Mouse (Mus musculus): ENCODE measurements around the gene Arhgap21. TPM values are rescaled to one million over a fixed set of nuclear protein-coding genes. Genes with fewer than 3 reads are reported as not detected.
"Not testable (repeated sequence)": the region's sequence is repeated elsewhere in the genome, so short reads cannot be mapped to it uniquely, and the experiment has no call there.

Arhgap21 gene
- total RNA-seq, 2 experiments from 2014 or later, result 26.8 to 33.7 TPM

DNA sequence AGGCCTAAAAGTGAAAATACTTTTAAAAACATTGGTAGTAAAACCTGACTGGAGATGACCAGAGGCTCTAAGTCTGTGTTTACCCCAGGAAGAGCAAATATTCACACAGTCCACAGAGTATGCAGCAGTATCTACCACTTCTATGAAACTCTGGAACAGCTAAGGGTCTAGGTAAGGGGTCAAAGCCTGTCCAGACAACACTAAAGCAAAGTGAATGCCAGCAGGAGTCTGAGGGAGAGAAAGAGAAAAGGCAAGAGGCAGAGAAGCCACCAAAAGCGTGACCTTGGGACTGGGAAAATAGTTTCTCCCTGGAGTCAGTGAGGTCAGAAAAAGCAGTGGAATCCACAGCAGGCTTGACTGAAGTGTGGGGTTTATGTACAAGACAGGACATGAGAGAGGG, 21.6 kb downstream of the Arhgap21 start:
- intact Hi-C loops (cut with DNase I; ENCODE audit: low total_unique reads), result no loop called here
- no peak for DNase-seq

DNA sequence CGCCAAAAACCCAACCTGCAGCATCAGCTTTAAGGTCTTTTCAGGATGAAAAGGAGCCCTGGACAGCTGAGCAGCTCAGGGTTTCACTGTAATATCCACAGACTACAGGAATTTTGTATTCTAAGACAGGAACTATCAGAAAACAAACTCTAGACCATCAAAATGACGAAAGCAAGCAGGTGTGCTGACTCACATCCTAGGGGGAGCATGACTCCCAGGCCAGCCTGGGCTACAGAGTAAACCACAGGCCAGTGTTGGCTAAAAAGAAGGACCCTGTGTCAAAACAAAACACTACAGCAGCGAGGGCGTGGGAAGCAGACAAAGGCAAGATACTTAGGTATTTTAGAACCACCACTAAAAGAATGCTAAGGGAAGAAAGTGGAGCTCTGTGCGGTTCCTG, 23.1 kb downstream of the Arhgap21 start:
- DNase-seq, result no peak
- intact Hi-C loops (cut with DNase I; ENCODE audit: low total_unique reads), result no loop called here

GRCm38 (mm10) chr2:20943730-20944454, 24.8 kb downstream of the Arhgap21 start:
- intact Hi-C loops (cut with DNase I; ENCODE audit: low total_unique reads), result no loop called here
- DNase-seq, result no peak

DNA sequence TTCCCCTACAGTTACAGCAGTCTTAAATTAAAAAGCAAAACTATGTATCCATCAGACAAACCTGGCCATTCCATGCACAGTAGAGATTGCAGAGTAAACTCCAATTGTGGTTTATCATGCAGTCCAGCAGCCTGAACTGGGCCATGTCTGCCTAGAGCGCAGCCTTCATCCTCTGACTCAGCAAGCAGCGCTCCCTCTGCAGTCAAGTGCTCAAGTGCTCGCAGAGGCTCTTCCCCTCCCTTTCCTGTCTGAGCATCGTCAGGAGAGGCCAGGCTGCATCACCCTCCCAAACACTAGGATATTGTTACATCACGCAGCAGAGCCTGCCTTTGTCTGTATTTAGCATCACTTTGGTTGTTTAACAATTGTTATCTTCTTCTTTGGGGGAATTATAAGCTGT, 25.5 kb downstream of the Arhgap21 start:
- DNase-seq, result peak; percentile 14
- intact Hi-C loops (cut with DNase I; ENCODE audit: low total_unique reads), result no loop called here

GRCm38 (mm10) chr2:20942434-20943198, 26.1 kb downstream of the Arhgap21 start:
- intact Hi-C loops (cut with DNase I; ENCODE audit: low total_unique reads), result no loop called here
- no peak for DNase-seq

- intact Hi-C loops (cut with DNase I; ENCODE audit: low total_unique reads), result no loop called here
- DNase-seq, result no peak
Measured at GRCm38 (mm10) chr2:20941105-20941504, 27.6 kb downstream of the Arhgap21 start.

GRCm38 (mm10) chr2:20939367-20939766, 29.3 kb downstream of the Arhgap21 start:
- DNase-seq, result peak; percentile 36
- intact Hi-C loops (cut with DNase I; ENCODE audit: low total_unique reads), result no loop called here

DNA sequence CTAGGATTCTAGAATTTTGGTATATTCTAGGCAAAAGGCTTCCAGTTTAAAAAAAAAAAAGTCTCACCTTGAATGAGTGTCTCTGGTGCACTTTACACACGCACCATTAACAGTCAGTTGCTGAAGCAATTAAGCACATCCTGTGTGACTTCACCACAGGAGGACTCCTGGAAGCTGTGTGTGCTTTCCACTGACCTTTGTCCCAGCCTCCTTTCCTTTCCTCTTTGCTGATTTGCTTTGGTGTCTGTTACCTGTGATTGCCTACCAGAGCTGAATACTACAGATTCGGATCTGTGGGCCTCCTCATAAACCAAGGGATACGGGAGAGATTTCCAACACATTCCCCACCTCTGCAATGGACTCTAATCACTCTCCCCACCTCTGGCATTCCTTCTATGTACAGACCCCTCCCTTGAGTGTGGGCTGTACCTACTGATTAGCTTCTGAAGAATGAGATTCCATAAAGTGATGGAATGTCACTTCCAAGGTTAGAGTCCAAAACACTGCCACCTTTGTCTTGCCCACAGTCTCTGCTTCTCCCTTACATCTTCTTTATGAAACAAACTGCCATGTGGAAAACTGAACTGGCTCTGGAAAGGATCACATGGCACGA, 32.0 kb downstream of the Arhgap21 start:
- intact Hi-C loops (cut with DNase I; ENCODE audit: low total_unique reads), result no loop called here
- no peak for DNase-seq

DNA sequence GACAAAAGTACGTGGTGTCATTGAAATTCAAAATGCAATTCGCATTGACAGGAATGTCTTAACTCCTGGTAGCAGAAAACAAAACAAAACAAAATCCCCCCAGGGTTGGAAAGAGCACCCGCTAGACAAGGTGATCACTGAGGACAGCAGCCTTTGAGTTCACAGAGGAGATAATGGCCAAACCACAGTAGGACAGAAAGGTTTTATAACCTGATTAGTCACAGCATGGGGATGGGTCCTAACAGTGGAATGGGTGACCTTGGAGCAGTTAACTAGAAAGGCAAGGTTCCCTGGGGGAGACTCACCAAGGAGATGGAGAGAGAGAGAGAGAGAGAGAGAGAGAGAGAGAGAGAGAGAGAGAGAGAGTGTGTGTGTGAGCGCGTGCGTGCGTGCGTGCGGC, 34.3 kb downstream of the Arhgap21 start:
- intact Hi-C loops (cut with DNase I; ENCODE audit: low total_unique reads), result no loop called here
- DNase-seq, result no peak

GRCm38 (mm10) chr2:20932748-20933313, 35.9 kb downstream of the Arhgap21 start:
- intact Hi-C loops (cut with DNase I; ENCODE audit: low total_unique reads), result no loop called here
- DNase-seq, result no peak

DNA sequence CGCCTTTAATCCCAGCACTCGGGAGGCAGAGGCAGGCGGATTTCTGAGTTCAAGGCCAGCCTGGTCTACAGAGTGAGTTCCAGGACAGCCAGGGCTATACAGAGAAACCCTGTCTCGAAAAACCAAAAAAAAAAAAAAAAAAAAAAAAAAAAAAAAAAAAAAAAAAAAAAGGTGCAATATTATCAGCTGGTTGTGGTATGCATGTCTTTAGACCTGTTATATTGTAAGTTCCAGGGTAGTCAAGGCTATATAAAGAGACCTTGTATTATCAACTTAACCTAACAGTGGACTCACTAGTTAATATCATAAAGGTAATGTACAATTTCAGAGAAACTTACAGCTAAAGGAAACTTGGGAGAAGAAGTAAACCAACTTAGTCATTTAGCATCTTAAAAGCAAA, 36.9 kb downstream of the Arhgap21 start:
- intact Hi-C loops (cut with DNase I; ENCODE audit: low total_unique reads), result not testable (repeated sequence)

DNA sequence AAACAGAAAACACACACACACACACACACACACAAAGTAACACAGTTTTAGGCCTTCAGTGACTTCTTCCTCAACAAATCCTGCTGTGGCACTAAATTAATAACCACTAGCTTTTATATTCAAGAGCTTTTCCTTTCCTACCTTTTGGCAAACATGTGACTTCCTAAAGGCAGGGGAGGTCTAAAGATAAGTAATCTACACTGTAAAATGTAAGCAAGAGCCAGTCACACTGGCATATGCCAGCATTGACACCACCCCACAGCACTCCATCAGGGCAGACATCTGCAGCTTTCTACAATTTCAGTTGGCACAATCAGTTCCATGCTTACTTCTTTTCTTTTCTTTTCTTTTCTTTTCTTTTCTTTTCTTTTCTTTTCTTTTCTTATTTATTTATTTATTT, 40.2 kb downstream of the Arhgap21 start:
- intact Hi-C loops (cut with DNase I; ENCODE audit: low total_unique reads), result no loop called here
- no peak for DNase-seq

More for the DNA sequence above, 36.9 kb downstream of the Arhgap21 start:
- DNase-seq, result not testable (repeated sequence)

DNA sequence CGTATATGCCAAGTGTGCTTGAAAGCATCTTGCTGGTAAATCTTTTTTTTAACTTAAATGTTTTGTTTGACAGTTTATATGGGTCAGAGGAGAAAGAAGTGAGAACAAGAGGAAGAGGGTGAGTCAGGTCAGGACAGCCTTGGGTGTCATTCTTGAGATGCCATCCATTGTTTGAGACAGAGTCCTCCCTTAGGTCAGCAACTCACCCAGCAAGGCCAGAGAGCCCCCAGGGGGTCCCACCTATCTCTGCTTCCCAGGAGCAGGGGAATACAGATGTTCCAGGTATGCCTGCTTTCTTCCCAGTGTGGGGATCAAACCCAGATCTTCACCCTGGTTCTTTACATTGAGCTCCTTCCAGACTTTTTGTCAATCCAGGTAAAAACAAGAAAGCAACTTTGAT, 43.7 kb downstream of the Arhgap21 start:
- DNase-seq, result no peak
- intact Hi-C loops (cut with DNase I; ENCODE audit: low total_unique reads), result no loop called here

- intact Hi-C loops (cut with DNase I; ENCODE audit: low total_unique reads), result no loop called here
- no peak for DNase-seq
Measured at GRCm38 (mm10) chr2:20922366-20922765, 46.3 kb downstream of the Arhgap21 start.

- intact Hi-C loops (cut with DNase I; ENCODE audit: low total_unique reads), result no loop called here
Measured at GRCm38 (mm10) chr2:20921558-20921957, 47.1 kb downstream of the Arhgap21 start.

DNA sequence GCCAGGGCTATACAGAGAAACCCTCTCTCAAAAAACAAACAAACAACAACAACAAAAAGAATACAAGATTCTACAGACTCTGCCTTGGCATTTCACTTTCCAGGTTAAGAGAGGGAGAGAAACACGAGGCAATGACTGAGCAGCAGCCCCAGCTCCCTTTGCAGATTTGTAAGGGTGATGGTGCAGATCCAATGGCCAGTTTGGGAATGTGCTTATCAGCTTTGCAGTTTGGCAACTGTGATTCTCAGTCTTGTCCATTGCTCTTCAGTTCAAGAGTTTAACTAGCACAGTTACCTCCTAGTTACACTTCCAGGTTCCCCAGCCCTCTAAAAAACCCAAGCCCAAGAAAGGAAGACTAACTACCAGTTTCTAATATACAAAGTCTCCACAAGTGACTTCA, 47.7 kb downstream of the Arhgap21 start:
- intact Hi-C loops (cut with DNase I; ENCODE audit: low total_unique reads), result no loop called here

More at GRCm38 (mm10) chr2:20921558-20921957, 47.1 kb downstream of the Arhgap21 start:
- no peak for DNase-seq

DNA sequence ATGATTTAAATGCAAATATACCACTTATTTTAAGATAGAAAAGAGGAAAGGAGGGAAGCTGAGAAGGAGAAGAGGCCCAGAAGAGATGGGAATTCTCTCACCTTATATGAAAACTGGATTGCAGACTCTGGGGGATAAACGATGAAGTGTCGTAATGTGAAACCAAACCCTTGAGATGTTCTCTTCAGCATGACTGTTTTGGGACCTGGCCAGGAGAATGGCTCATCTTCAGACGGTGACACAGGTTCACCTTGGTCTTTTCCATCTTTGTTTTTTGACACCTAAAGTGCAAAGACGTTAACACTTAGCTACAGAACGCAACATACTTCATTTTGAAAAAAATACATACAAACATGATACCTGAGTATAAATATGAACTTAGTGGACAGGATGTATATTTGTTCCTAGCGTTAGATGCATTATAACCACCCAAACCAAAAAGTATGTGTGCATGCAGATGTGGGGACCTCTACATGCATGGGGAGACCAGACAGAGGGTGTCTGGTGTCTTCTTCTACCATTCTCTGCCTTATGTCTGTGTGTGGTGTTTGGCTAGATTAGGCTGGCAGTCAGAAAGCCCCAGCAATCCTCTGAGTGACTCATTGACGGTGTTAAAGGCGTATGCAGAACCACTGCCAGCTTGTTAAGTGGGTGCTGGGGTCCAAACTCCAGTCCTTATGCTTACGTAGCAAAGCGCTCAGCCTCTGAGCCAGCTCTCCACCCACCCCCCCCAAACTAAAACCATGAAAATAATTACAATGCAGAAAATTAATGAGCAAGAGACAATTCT, 54.0 kb downstream of the Arhgap21 start:
- intact Hi-C loops (cut with DNase I; ENCODE audit: low total_unique reads), result no loop called here
- DNase-seq, result no peak

More for the DNA sequence above, 47.7 kb downstream of the Arhgap21 start:
- no peak for DNase-seq

- intact Hi-C loops (cut with DNase I; ENCODE audit: low total_unique reads), result no loop called here
- no peak for DNase-seq
Measured at GRCm38 (mm10) chr2:20913019-20913415, 55.7 kb downstream of the Arhgap21 start.

GRCm38 (mm10) chr2:20912348-20913018, 56.2 kb downstream of the Arhgap21 start:
- DNase-seq, result no peak
- intact Hi-C loops (cut with DNase I; ENCODE audit: low total_unique reads), result no loop called here
